Mouse (Mus musculus) ES-E14 (cell line): Measurements from ENCODE around the gene Cdc6.
"Not testable (repeated sequence)": the region's sequence is repeated elsewhere in the genome, so short reads cannot be mapped to it uniquely, and the experiment has no call there.

ENCODE experiments used
- HCFC1 ChIP-seq: IDR thresholded peaks from 2 replicates; pipeline ENCODE4 v1.6.1; 2012; ENCODE audit warnings: low read length, inconsistent platforms, borderline replicate concordance; ENCODE audit not compliant: insufficient read depth
- MAFK ChIP-seq: IDR thresholded peaks from 2 replicates; pipeline ENCODE4 v1.6.1; 2014; ENCODE audit warnings: mild to moderate bottlenecking, low read depth, low read length, inconsistent platforms; ENCODE audit not compliant: insufficient read depth
- ZC3H11A ChIP-seq: IDR thresholded peaks from 2 replicates; pipeline ENCODE4 v1.6.1; 2012; ENCODE audit warnings: low read depth, mild to moderate bottlenecking, inconsistent platforms, low read length, borderline replicate concordance
- ZNF384 ChIP-seq: IDR thresholded peaks from 2 replicates; pipeline ENCODE4 v1.6.1; 2012; ENCODE audit warnings: low read depth, low read length, inconsistent platforms

DNA sequence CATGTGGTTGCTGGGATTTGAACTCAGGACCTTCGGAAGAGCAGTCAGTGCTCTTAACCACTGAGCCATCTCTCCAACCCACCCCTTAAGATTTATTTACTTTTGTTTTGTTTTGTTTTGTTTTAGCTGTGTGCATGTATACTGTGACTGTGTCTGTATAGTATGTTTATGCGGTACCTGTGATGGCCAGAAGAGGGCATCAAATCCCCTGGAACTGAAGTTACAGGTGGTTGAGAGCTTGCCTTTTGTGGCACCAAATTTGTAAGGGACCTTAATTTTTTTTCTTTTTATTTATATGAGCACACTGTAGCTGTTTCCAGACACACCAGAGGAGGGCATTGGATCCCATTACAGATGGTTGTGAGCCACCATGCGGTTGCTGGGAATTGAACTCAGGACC, 8.8 kb downstream of the Cdc6 start:
- not testable (repeated sequence) for TF ChIP-seq ZC3H11A, MAFK, ZNF384, HCFC1
